Mouse (Mus musculus) megakaryocyte, adult 5-6 weeks (primary cell): Measurements from ENCODE around the gene Myo1f. TPM values are rescaled to one million over a fixed set of nuclear protein-coding genes. Genes with fewer than 3 reads are reported as not detected.
"Not testable (repeated sequence)": the region's sequence is repeated elsewhere in the genome, so short reads cannot be mapped to it uniquely, and the experiment has no call there.

Experiments used
- ATAC-seq: 2 replicates; pipeline ENCODE4 v1.8.0; 2016; ENCODE audit warnings: mild to moderate bottlenecking, inconsistent platforms; ENCODE audit not compliant: poor library complexity, severe bottlenecking
- total RNA-seq, 2 experiments: library from RNA; stranded (forward) in 1 of 2; stranded (reverse) in 1 of 2; fragments of 153-499, 151-499 nt in 1 of 2; fragments of 221-1000, 200-1000 nt in 1 of 2; gene quantifications; 2 replicates each; pipeline versions ENCODE4 v1.2.3 to v1.2.4; 2015 to 2017

Gene Myo1f
- total RNA-seq, 2 experiments from 2014 or later, result 151 to 380 TPM

- peak; percentile 58 for ATAC-seq
Observed at GRCm38 (mm10) chr17:33566182-33566581, 10.7 kb downstream of the Myo1f start.

- ATAC-seq, result no peak
Observed at GRCm38 (mm10) chr17:33584061-33584460, 28.6 kb downstream of the Myo1f start.

GRCm38 (mm10) chr17:33586011-33586410 is 30.5 kb downstream of the Myo1f start:
- ATAC-seq, result no peak

GRCm38 (mm10) chr17:33597271-33597670 is 41.8 kb downstream of the Myo1f start:
- no peak for ATAC-seq

DNA sequence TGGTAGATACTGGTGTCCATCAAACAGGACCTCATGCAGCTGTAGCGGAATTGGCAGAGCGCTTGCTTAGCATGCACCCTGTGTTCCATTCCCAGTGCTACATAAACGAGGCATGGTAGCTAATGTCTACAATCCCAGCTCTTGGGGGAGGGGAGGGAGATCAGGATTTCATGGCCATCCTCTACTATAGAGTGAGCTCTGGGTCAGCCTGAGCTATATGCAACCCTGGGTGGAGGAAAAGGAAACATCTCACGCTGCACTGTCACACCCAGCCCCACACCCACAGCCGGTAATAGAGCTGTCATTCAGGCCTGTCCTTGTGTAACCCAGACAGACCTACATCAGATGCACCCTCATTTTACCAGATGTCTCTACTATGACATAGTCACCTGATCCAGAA is 43.0 kb downstream of the Myo1f start:
- ATAC-seq, result 0 out of 2 replicates have a peak, but pooled peaks have one; percentile 15

DNA sequence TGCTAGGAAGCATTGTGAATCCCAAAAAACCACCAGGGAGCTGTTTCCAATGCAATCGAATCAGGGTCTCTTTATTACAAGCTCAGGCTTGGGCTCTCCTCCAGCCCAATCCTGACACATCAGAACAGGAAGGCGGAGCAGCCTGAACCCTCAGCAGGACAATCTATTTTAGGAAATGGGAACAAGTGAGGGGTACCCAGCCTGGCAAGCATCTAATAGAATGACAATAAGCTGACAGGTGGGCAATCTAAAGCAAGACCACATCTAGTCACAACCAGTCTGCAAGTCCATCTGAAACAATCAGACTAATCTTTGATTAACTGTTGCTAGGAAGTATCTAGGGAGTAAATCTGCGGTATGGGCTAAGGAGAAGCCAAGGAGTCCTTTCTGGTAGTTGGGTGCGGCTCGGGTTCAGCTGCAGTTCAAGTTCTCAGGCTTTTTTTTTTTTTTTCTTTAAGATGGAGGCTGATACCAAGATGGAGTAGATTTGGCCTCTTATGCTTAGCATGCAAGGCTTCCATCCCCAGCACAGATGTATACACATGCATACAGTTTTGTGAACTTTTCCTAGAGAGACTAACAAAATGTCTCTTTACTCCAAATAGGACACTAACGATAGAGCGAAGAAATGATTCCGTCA is 44.4 kb downstream of the Myo1f start:
- no peak for ATAC-seq

GRCm38 (mm10) chr17:33600831-33601230 is 45.3 kb downstream of the Myo1f start:
- ATAC-seq, result no peak

DNA sequence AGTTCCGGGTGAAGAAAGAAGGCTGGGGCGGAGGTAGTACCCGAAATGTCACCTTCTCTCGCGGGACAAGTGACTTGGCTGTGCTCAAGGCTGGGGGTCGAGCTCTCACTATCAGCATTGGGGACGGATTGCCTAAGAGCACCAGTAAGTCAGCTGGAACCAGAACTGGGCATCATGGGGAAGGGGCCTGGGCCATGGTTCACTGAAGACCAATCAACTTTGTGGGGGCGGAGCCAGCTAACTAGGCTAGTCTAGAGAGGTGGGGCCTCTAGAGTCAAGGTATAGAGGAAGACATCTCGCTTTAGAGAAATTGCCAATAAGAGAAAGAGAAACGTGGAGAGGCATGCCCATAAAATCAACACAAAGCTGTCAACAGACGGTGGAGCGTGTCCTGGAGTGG is 46.4 kb downstream of the Myo1f start:
- ATAC-seq, result no peak

GRCm38 (mm10) chr17:33607273-33607672 is 51.8 kb downstream of the Myo1f start:
- ATAC-seq, result no peak

DNA sequence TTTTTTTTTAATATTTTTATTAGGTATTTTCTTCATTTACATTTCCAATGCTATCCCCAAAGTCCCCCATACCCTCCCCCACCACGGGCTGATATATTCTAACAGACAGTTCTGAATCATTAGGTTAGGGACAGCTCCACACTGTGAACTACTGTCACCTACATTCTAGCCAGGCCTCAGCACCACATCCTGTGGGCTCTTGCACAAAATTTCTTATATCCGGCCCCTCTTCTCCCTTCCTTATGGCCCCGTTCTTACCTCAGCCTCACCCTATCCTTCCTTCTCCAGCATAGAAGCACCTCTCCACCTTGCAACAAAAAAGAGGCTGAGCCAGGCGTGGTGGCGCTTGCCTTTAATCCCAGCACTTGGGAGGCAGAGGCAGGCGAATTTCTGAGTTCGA is 55.0 kb downstream of the Myo1f start:
- peak; percentile 82 for ATAC-seq

GRCm38 (mm10) chr17:33613726-33614125 is 58.2 kb downstream of the Myo1f start:
- ATAC-seq, result not testable (repeated sequence)

DNA sequence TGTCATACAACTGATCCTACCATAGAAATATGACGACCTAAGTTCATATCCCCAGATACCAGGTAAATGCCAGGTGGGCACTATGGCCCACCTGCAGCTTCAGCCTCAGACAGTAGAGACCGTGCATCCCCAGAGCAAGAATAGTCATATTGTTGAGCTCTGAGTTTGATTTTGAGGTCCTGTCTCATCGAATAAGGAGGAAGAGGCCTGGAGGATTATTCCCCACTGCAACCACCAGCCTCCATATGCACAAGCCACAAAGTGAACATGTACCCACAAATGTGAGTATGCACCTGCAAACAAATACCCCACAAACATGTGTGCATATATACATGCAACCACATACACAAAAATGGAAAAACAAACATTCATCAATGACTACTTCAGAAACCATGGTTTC is 71.8 kb downstream of the Myo1f start:
- no peak for ATAC-seq

GRCm38 (mm10) chr17:33628621-33629486 is 73.3 kb downstream of the Myo1f start, which contains the start of gene Zfp414:
Zfp414 (plus strand) TSS chr17:33629090.
- peak; percentile 95 for ATAC-seq

DNA sequence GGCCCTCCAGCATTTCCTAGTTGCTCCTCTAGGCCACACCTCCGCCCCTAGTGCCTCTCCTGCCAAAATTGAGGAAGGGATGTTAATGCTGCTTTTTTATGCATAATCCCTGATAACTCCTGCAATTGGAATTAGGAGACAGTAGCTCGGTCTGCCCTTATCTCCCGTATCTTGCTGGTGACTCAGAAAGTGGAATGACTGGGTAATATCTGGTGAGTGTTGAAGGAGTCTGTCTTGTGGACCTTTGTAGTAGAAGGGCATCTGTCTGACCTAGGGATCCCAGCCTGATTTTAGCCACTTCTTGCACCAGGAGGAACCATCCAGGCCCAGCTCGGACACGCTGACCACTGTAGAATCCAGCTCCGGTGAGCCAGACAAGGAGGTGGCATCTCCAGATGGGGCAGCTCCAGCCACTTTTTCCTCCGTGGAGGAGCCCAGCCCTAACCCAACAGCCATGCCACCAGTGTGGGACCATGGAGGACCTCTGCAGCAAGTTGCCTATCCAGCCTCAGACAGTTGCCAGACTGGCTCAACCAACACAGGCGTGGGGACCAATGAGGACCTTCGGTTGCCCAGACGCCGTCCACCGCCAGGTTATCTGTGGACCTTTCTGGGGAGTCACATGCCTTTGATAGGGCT is 74.1 kb downstream of the Myo1f start:
- ATAC-seq, result no peak

- ATAC-seq, result no peak
Observed at GRCm38 (mm10) chr17:33630171-33630895, 74.8 kb downstream of the Myo1f start.

- no peak for ATAC-seq
Observed at GRCm38 (mm10) chr17:33631236-33631635, 75.7 kb downstream of the Myo1f start.

- ATAC-seq, result no peak
Observed at GRCm38 (mm10) chr17:33631796-33632195, 76.3 kb downstream of the Myo1f start.

DNA sequence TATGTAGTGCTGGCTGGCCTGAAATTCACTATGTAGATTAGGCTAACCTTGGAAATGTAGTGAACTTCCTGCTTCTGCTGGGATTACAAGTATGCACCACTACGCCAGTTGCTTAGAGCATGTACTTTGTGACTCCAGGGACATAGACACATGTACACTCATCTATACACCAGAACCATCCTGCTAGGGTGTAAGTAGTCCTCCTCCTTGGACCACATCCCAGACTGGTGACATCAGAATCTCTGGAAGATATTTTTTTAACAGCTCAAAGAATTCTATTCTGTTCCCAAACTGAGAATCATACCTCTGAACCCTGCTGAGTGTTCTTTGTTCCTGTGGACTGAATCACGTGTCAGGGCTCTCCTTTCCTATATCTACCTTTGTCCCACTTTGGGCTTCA is 81.5 kb downstream of the Myo1f start:
- ATAC-seq, result no peak

DNA sequence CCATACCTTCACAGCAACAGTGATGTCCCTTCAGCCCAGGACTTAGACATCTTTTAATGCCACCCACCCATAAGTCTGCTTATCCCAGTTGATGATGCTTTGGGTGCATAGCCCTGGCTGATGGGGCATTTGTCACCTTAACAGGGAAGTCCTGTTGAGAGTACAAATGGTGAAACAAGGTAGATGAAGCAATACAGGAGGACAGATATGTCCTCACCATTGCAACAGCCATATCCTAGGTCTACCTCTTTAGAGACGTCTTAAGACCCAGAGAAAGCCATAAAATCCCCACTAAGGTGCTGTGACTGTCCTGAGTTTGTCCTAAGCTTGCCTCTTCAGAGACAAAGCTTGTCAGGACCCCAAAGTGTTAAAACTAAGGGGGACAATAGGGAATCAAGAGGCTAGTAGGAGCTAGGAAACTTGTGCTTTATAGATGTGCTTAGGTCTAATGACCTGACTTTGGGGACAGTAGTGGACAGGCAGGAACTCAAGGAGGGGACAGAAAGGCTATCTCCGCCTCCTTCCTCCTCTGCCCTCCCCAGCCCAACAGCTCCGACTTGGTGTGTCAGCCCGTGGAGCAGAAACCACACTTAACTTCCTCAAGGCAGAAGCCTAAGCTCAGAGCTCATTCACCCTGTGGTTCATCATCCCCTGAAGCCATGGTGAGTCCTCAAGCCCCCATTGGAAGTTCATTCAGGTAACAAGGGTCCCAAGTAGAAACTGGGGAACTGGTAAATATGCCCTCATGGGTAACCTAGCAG is 82.2 kb downstream of the Myo1f start, which contains the start of gene Pram1:
Pram1 (plus strand) TSS at position 541 of the 761 bp plus-strand sequence.
- ATAC-seq, result peak; percentile 82

DNA sequence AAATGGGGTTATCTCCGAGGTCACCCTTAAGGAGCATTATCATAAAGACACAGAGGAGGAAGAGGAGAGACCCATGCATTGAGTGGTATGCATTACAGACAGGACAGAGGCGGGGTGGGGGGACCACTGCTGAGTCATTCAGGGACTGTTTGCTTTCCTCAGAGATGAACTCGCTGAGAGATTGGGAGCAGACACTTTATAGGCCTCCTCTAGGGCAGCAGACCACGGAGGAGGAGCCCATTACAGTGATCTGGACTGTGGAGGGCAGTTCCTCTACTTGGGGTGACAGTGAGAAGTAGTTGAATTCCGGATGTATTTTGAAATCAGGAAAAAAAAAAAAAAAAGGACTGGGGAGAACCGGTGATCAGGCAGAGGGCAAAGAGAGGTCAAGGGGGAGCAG is 84.2 kb downstream of the Myo1f start:
- ATAC-seq, result peak; percentile 60
